Mouse (Mus musculus): ENCODE results near the gene Foxa1. TPM values are rescaled to one million over a fixed set of nuclear protein-coding genes. Genes with fewer than 3 reads are reported as not detected.

The Foxa1 gene
- total RNA-seq, 4 experiments from 2014 or later: not detected

Other genes starting within 250 kb of the Foxa1 start
- not detected for gene Ttc6, start 17.2 kb upstream of the Foxa1 start, total RNA-seq (2022)